Mouse (Mus musculus): ENCODE results near the gene Armh3. TPM values are rescaled to one million over a fixed set of nuclear protein-coding genes. Genes with fewer than 3 reads are reported as not detected.

The Armh3 gene
- polyA plus RNA-seq, 1 experiment = 11.2 TPM

DNA sequence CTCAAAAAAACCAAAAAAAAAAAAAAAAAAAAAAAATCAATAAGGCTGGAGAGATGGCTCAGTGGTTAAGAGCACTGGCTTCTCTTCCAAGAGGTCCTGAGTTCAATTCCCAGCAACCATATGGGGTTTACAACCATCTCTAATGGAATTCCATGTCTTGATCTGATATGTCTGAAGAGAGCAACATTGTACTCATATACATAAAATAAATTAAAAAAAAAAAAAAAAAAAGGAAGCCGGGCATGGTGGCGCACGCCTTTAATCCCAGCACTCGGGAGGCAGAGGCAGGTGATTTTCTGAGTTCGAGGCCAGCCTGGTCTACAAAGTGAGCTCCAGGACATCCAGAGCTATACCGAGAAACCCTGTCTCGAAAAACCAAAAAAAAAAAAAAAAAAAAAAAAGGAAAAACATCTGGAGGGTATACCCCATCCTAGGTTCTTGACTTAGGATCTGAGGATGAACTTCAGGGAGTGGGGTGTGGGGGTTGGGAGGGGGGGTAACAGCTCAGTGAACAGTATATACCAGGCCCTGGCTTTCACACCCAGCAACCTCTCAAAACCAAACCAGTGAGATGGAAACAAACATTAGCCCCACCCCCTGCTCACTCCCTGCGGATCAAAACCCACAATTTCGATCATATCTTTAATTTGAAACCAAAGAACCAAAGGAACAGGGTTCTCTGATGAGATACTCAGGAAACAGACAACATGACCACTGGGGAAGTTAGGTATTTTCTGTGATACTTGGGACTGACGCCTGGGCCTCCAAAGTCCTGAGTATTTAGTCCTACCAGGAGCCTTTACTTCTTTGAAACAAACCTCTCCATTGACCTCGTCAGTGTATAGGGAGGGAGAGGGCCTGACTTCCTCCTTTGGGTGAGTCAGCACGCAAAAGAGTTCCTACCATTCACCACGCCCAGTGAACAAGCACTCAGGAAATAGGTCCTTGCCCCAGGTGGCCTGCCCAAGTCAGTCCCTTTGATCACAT, 208.1 kb downstream of the Armh3 start:
- 43% methylated on average over 13 of the region's 13 CpGs for WGBS
- Histone ChIP-seq H3K27me3 (ENCODE audit: control insufficient read depth, insufficient read depth, low read length) (no peaks in the 10 kb centered on the region), H3K27ac (ENCODE audit: control insufficient read depth, insufficient read depth, low read length) (no peak overlapping the region), H3K4me3 (ENCODE audit: control insufficient read depth, insufficient read depth, low read length) (no peak overlapping the region), H3K4me1 (replicated peaks; ENCODE audit: control insufficient read depth, insufficient read depth, low read length) (peaks cover 12% of the 10 kb centered on the region), H3K36me3 (ENCODE audit: control insufficient read depth, insufficient read depth, low read length) (no peaks in the 10 kb centered on the region)
- no peak for TF ChIP-seq POLR2A (IDR thresholded peaks at IDR 0.05; ENCODE audit: control insufficient read depth, extremely low read depth, insufficient read depth, low read length, poor library complexity)
- TF ChIP-seq CTCF (IDR thresholded peaks at IDR 0.05; ENCODE audit: borderline replicate concordance, control insufficient read depth, extremely low read depth, insufficient read depth, low read length, poor library complexity) = no peak
- peak; percentile 26 for DNase-seq

DNA sequence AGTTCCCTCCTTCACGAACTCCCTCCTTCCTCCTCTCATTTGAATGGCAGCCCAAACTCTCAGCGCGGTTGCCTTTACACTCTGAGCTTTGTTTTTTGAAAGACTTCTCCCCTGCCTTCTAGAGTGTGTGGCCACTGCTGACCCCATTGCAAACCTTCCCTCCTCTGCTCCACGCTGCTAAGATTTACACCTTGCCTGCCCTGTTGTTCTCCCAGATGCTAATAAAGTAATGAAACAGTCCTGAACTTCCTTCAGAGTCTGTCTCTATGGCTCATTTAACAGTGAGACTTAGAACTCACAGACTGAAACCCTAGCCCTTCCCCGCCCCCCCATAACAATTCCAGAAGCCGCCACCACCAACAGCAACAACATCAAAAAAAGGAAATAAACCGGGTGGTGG, 208.9 kb downstream of the Armh3 start:
- no peak for DNase-seq
- Histone ChIP-seq H3K27ac (ENCODE audit: control insufficient read depth, insufficient read depth, low read length) (no peak overlapping the region), H3K36me3 (ENCODE audit: control insufficient read depth, insufficient read depth, low read length) (no peaks in the 10 kb centered on the region), H3K27me3 (ENCODE audit: control insufficient read depth, insufficient read depth, low read length) (no peaks in the 10 kb centered on the region), H3K4me1 (replicated peaks; ENCODE audit: control insufficient read depth, insufficient read depth, low read length) (peaks cover 8% of the 10 kb centered on the region), H3K4me3 (ENCODE audit: control insufficient read depth, insufficient read depth, low read length) (no peak overlapping the region)
- TF ChIP-seq CTCF (IDR thresholded peaks at IDR 0.05; ENCODE audit: borderline replicate concordance, control insufficient read depth, extremely low read depth, insufficient read depth, low read length, poor library complexity) (no peak), POLR2A (IDR thresholded peaks at IDR 0.05; ENCODE audit: control insufficient read depth, extremely low read depth, insufficient read depth, low read length, poor library complexity) (no peak)
- WGBS = 82% methylated on average over 7 of the region's 7 CpGs

DNA sequence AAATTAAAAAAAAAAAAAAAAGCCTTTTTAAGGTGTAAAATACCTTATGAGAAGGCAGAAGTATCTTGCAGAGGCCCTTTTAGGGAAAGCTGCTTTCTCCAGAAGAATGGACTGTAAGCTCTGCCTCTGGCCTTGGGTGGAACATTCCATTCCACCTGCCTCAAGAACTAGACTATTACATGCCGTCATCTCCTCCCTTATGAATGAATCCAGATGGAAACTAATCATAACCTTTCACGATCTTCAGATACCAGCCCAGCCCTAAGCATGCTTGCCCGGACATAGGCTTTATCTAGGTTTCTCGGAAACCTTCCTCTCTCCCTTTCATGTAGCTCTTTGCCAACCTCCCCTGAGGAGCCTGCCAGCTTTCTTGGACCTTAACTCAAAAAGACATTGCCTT, 210.0 kb downstream of the Armh3 start:
- H3K27me3 ChIP-seq (ENCODE audit: control insufficient read depth, insufficient read depth, low read length) = no peaks in the 10 kb centered on the region
- peaks cover 12% of the 10 kb centered on the region for H3K4me1 ChIP-seq (replicated peaks; ENCODE audit: control insufficient read depth, insufficient read depth, low read length)
- H3K36me3 ChIP-seq (ENCODE audit: control insufficient read depth, insufficient read depth, low read length) = no peaks in the 10 kb centered on the region
- 97% methylated on average over 4 of the region's 4 CpGs for WGBS
- TF ChIP-seq POLR2A (IDR thresholded peaks at IDR 0.05; ENCODE audit: control insufficient read depth, extremely low read depth, insufficient read depth, low read length, poor library complexity) (no peak), CTCF (IDR thresholded peaks at IDR 0.05; ENCODE audit: borderline replicate concordance, control insufficient read depth, extremely low read depth, insufficient read depth, low read length, poor library complexity) (no peak)
- H3K27ac ChIP-seq (ENCODE audit: control insufficient read depth, insufficient read depth, low read length) = no peak overlapping the region
- no peak overlapping the region for H3K4me3 ChIP-seq (ENCODE audit: control insufficient read depth, insufficient read depth, low read length)
- no peak for DNase-seq

DNA sequence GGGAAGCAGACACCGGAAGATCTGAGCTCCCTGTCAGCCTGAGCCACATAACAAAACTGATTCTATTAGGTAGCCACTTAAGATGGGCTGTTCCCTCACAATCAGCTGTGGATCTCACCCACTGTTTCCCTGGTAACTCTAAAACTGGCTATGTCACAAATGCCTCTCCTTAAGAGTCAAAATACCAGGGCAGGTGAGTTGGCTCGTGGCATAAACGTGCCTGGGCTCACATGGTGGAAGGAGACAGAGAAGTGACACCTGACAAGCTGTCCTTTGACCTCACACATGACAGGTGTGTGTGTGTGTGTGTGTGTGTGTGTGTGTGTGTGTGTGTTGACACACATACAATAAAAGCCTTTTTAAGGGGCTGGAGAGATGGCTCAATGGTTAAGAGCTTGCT, 210.8 kb downstream of the Armh3 start:
- no peak for DNase-seq
- no peak for TF ChIP-seq POLR2A (IDR thresholded peaks at IDR 0.05; ENCODE audit: control insufficient read depth, extremely low read depth, insufficient read depth, low read length, poor library complexity)
- TF ChIP-seq CTCF (IDR thresholded peaks at IDR 0.05; ENCODE audit: borderline replicate concordance, control insufficient read depth, extremely low read depth, insufficient read depth, low read length, poor library complexity) = no peak
- Histone ChIP-seq H3K27me3 (ENCODE audit: control insufficient read depth, insufficient read depth, low read length) (no peaks in the 10 kb centered on the region), H3K36me3 (ENCODE audit: control insufficient read depth, insufficient read depth, low read length) (no peaks in the 10 kb centered on the region), H3K27ac (ENCODE audit: control insufficient read depth, insufficient read depth, low read length) (no peak overlapping the region), H3K4me3 (ENCODE audit: control insufficient read depth, insufficient read depth, low read length) (no peak overlapping the region), H3K4me1 (replicated peaks; ENCODE audit: control insufficient read depth, insufficient read depth, low read length) (peaks cover 12% of the 10 kb centered on the region)
- WGBS = 80% methylated on average over 3 of the region's 3 CpGs

DNA sequence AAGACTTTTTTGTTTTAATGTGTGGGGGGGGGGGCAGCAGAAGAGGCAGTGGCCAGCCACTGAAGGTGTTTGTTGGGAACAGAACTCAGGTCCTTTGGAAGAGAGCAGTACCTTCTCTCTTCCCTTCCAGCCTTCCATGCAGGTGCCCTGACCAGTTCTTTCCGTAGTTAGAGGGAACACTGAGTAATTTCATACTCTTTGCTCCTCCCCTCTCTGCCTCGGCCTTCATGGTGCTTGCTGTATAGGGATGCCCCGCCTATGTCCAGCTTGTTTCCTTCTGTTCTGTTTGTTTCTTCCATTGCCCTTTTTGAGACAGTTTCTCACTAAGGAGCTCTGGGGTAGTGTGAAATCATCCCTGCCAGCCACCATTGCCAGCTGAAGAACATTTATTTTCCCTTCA, 212.8 kb downstream of the Armh3 start:
- Histone ChIP-seq H3K27ac (ENCODE audit: control insufficient read depth, insufficient read depth, low read length) (no peak overlapping the region), H3K27me3 (ENCODE audit: control insufficient read depth, insufficient read depth, low read length) (no peaks in the 10 kb centered on the region), H3K4me3 (ENCODE audit: control insufficient read depth, insufficient read depth, low read length) (no peak overlapping the region), H3K36me3 (ENCODE audit: control insufficient read depth, insufficient read depth, low read length) (no peaks in the 10 kb centered on the region; the same call in 1 of the 2 replicates), H3K4me1 (replicated peaks; ENCODE audit: control insufficient read depth, insufficient read depth, low read length) (peaks cover 13% of the 10 kb centered on the region)
- DNase-seq = no peak
- TF ChIP-seq POLR2A (IDR thresholded peaks at IDR 0.05; ENCODE audit: control insufficient read depth, extremely low read depth, insufficient read depth, low read length, poor library complexity) (no peak), CTCF (IDR thresholded peaks at IDR 0.05; ENCODE audit: borderline replicate concordance, control insufficient read depth, extremely low read depth, insufficient read depth, low read length, poor library complexity) (no peak)
- WGBS = 93% methylated on average over 3 of the region's 3 CpGs

DNA sequence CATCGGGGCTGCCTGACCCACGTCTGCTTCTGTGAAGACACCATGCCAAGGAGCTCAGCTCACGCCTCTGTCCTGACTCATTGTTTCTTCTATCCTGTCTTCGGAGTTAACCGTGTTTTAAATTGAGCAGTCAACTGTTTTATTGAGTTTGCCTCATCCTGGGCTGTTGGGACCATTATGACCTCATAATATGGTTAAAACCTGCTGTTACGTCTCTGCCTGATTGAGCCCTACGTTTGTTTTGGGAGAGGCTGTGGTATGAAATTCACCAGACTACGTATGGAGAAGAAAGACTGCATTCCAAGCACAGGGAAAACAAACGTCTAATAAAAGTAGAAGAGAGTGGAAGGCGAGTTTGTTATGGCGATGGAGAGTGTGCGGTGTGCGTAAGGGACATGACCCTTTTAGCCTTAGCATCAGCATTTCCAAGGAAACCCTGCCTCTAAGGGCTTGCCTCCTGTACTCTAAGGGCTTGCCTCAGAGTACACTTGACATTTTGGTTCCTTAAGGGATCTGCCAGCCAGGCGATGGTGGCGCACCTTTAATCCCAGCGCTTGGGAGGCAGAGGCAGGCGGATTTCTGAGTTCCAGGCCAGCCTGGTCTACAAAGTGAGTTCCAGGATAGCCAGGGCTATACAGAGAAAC, 214.2 kb downstream of the Armh3 start:
- Histone ChIP-seq H3K4me1 (replicated peaks; ENCODE audit: control insufficient read depth, insufficient read depth, low read length) (peaks cover 16% of the 10 kb centered on the region), H3K4me3 (ENCODE audit: control insufficient read depth, insufficient read depth, low read length) (peak overlapping the region; percentile 40), H3K27ac (ENCODE audit: control insufficient read depth, insufficient read depth, low read length) (peak overlapping the region; percentile 72), H3K27me3 (ENCODE audit: control insufficient read depth, insufficient read depth, low read length) (no peaks in the 10 kb centered on the region), H3K36me3 (ENCODE audit: control insufficient read depth, insufficient read depth, low read length) (peaks cover 7% of the 10 kb centered on the region; the same call in 1 of the 2 replicates)
- TF ChIP-seq CTCF (IDR thresholded peaks at IDR 0.05; ENCODE audit: borderline replicate concordance, control insufficient read depth, extremely low read depth, insufficient read depth, low read length, poor library complexity) (no peak), POLR2A (IDR thresholded peaks at IDR 0.05; ENCODE audit: control insufficient read depth, extremely low read depth, insufficient read depth, low read length, poor library complexity) (no peak)
- 45% methylated on average over 17 of the region's 17 CpGs for WGBS
- peak; percentile 23 for DNase-seq

Data from thymus, adult 2 months (tissue).